Mouse (Mus musculus) heart, embryonic 16.5 days (tissue): ENCODE measurements around the gene Map2. TPM values are rescaled to one million over a fixed set of nuclear protein-coding genes. Genes with fewer than 3 reads are reported as not detected.

ENCODE experiments used
- ATAC-seq: fragments of 200-750 bp; cut with Nextera tagmentation; replicated peaks from 2 replicates; pipeline ENCODE4 v1.8.0; 2017; ENCODE audit warnings: moderate number of reproducible peaks; ENCODE audit not compliant: insufficient read depth, low FRiP score; ENCODE audit errors: extremely low read depth
- H3K27ac ChIP-seq: fragments of 300-500 bp; sonication (generic); 2 replicates; pipeline ENCODE4 v1.5.1; 2014; ENCODE audit warnings: mild to moderate bottlenecking, low read length, control low read depth, moderate library complexity
- H3K27me3 ChIP-seq: fragments of 300-500 bp; sonication (generic); 2 replicates; pipeline ENCODE4 v1.6.1; 2014; ENCODE audit warnings: low read length, mixed read lengths; ENCODE audit not compliant: control insufficient read depth, insufficient read depth
- H3K36me3 ChIP-seq: fragments of 300-500 bp; sonication (generic); 2 replicates; pipeline ENCODE4 v1.6.1; 2014; ENCODE audit not compliant: control insufficient read depth, insufficient read depth
- H3K4me1 ChIP-seq: fragments of 300-500 bp; sonication (generic); 2 replicates; pipeline ENCODE4 v1.6.1; 2014; ENCODE audit warnings: low read length, mixed read lengths; ENCODE audit not compliant: control insufficient read depth, insufficient read depth
- H3K4me2 ChIP-seq: fragments of 300-500 bp; sonication (generic); 2 replicates; pipeline ENCODE4 v1.6.1; 2014; ENCODE audit warnings: low read depth, mild to moderate bottlenecking, control low read depth, low read length
- H3K4me3 ChIP-seq: fragments of 300-500 bp; sonication (generic); 2 replicates; pipeline ENCODE4 v1.5.1; 2014; ENCODE audit warnings: mild to moderate bottlenecking, control low read depth, low read length
- H3K9ac ChIP-seq: fragments of 300-500 bp; sonication (generic); 2 replicates; pipeline ENCODE4 v1.6.1; 2014; ENCODE audit warnings: low read length, control low read depth
- H3K9me3 ChIP-seq: fragments of 300-500 bp; sonication (generic); replicated peaks from 2 replicates; pipeline ENCODE4 v1.6.1; 2016; ENCODE audit warnings: low read length; ENCODE audit not compliant: control insufficient read depth
- WGBS: fragments of 180-500 bp; shearing (Covaris S2); extraction: QIAGEN DNeasy Blood & Tissue Kit; methylation state at CpG from one replicate; pipeline ENCODE4 v1.1.7; 2014; 5-methylcytosine and 5-hydroxymethylcytosine counted together
- polyA plus RNA-seq: library from polyadenylated mRNA; unstranded; fragments of >200 nt; fragmentation: Nextera tagmentation; extraction: Ambion mirVana; gene quantifications from 2 replicates; pipeline ENCODE4 v1.2.1, GENCODE M21; 2015

The Map2 gene
- polyA plus RNA-seq, 1 experiment from 2014 or later, result 3.4 TPM

DNA sequence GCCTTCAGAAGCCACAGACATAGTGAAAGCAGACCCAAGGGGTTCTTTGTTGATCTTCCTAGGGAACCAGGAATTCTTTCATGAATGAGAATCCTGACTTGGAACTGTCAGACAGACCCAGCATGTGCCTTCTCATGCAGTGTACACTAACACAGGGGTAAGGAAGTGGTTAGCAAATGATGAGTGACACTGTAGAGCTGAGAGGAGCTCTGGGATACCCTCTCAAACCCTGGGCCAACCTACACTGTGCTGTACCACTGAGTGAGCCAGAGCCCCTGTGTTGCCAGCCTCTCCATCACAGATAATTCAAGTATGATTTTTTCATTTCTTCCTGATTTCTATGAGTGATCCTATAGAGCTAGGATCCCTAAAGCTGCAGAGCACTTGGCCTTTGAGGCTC, 255.9 kb downstream of the Map2 start:
- ATAC-seq, result no peak
- Histone ChIP-seq H3K36me3 (no peaks in the 10 kb centered on the region), H3K4me3 (no peak overlapping the region), H3K4me2 (no peak overlapping the region), H3K9ac (no peak overlapping the region), H3K27me3 (no peaks in the 10 kb centered on the region), H3K4me1 (no peaks in the 10 kb centered on the region), H3K27ac (no peak overlapping the region), H3K9me3 (no peaks in the 10 kb centered on the region)

DNA sequence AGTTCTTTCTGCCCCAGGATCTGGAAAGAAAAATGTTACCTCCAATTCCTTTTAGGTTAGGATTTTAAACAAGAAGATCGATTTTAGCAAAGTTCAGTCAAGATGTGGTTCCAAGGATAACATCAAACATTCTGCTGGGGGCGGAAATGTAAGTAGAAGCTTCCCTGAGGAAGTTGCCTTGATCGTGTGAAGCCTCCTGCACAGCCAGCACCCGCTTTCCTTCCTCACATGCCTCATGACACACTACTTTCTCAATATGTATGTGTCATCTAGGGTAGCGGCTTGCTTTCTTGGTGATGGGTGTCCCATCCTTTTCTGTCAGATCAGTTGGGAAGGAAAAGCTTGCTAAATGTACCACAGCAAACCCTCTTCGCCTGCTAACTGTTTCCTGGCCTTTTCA, 256.4 kb downstream of the Map2 start:
- Histone ChIP-seq H3K9ac (no peak overlapping the region), H3K4me3 (no peak overlapping the region), H3K4me2 (no peak overlapping the region), H3K9me3 (no peaks in the 10 kb centered on the region), H3K4me1 (no peaks in the 10 kb centered on the region), H3K27me3 (no peaks in the 10 kb centered on the region), H3K27ac (no peak overlapping the region), H3K36me3 (no peaks in the 10 kb centered on the region)
- no peak for ATAC-seq
- 81% methylated on average over 6 of the region's 6 CpGs for WGBS

DNA sequence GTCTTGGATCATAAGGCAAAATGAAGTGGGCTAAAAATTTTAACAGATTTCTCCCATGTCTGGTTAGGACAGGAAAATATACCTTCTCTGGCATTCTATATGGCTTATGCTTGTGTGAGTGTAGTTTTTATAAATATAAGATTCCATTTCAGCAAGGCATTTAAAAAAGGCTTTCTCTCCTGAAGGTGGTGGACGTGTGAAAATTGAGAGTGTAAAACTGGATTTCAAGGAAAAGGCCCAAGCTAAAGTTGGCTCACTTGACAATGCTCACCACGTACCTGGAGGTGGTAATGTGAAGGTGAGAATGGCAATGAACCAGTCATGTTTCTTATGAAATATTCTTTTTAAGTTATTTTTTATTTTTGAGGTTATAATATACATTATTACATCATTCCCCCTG, 263.0 kb downstream of the Map2 start:
- Histone ChIP-seq H3K27me3 (no peaks in the 10 kb centered on the region), H3K27ac (no peak overlapping the region), H3K36me3 (no peaks in the 10 kb centered on the region), H3K4me2 (no peak overlapping the region), H3K4me3 (no peak overlapping the region), H3K9me3 (no peaks in the 10 kb centered on the region), H3K9ac (no peak overlapping the region), H3K4me1 (no peaks in the 10 kb centered on the region)
- ATAC-seq, result no peak
- 64% methylated on average over 2 of the region's 2 CpGs for WGBS

DNA sequence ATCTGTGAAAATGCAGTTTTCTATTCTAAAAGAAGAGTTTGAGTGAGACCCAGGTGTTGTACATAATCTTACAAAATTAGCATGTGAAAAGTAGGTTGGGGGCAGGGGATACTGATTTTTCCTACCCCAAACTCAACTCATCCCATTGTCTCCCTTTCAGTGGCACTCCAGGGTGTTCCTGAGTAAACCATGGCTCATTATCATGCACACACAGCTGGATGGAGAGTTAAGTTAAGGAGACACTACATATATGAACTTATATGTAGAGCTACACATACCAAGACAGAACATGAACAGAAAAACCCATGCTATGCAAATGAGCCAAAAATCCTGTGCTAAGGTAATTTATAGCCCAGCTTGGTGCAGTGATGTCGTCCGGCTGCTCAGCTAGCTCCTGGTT, 267.8 kb downstream of the Map2 start:
- H3K9ac ChIP-seq, result no peak overlapping the region
- H3K9me3 ChIP-seq, result no peaks in the 10 kb centered on the region
- ATAC-seq, result no peak
- no peak overlapping the region for H3K27ac ChIP-seq
- H3K4me1 ChIP-seq, result no peaks in the 10 kb centered on the region
- H3K4me3 ChIP-seq, result no peak overlapping the region
- H3K36me3 ChIP-seq, result no peaks in the 10 kb centered on the region
- H3K27me3 ChIP-seq, result no peaks in the 10 kb centered on the region
- no peak overlapping the region for H3K4me2 ChIP-seq
- WGBS, result 91% methylated on average over 2 of the region's 2 CpGs

DNA sequence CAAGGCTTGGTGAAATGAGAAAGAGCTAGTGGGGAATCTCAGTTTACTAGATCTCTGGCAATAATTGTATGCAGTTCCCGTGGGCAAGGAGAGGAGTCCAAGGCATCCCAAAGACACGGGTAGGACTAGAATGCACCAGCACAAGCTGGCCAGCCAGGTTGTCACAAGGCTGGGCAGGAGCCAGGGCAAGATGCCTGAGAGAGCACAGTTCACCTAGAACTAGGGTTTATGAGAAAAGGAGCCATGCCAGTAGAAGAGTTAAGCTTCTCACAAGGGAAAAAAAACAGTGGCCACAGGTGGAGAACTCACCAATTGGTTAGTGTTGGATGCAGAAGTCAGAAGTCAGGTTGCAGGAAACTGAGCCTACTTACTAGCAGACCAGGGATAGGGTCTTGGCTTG, 274.4 kb downstream of the Map2 start:
- Histone ChIP-seq H3K27ac (no peak overlapping the region), H3K4me1 (no peaks in the 10 kb centered on the region), H3K4me2 (no peak overlapping the region), H3K9me3 (no peaks in the 10 kb centered on the region), H3K27me3 (no peaks in the 10 kb centered on the region), H3K9ac (no peak overlapping the region), H3K4me3 (no peak overlapping the region), H3K36me3 (no peaks in the 10 kb centered on the region)
- 65% methylated on average over 2 of the region's 2 CpGs for WGBS
- no peak for ATAC-seq

DNA sequence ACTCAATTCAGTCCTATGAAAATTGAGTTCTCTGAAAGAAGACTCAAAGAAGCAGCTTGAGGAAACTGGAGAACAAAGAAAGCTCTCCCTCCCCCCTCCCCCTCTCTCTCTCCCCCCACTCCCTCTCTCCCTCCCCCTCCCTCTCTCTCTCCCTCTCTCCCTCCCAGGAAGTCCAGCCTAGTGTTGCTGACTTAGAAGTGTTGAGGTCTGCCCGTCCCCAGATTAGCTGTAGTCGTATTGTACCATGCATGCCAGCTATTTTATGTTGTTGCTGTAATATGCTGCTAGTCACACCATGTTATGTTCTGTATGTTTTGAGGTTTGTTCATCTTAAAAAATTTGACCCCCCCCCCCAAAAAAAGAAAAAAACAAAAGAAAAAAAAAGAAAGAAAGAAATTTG, 281.5 kb downstream of the Map2 start:
- H3K27ac ChIP-seq, result no peak overlapping the region
- H3K4me1 ChIP-seq, result 0 out of 2 replicates have a peak, but pooled peaks cover 4% of the 10 kb centered on the region
- ATAC-seq, result no peak
- 9% methylated on average over 2 of the region's 2 CpGs for WGBS
- no peaks in the 10 kb centered on the region for H3K27me3 ChIP-seq
- no peaks in the 10 kb centered on the region; the same call in 1 of the 2 replicates for H3K9me3 ChIP-seq
- no peak overlapping the region for H3K4me3 ChIP-seq
- no peak overlapping the region for H3K4me2 ChIP-seq
- H3K36me3 ChIP-seq, result no peaks in the 10 kb centered on the region
- H3K9ac ChIP-seq, result no peak overlapping the region

DNA sequence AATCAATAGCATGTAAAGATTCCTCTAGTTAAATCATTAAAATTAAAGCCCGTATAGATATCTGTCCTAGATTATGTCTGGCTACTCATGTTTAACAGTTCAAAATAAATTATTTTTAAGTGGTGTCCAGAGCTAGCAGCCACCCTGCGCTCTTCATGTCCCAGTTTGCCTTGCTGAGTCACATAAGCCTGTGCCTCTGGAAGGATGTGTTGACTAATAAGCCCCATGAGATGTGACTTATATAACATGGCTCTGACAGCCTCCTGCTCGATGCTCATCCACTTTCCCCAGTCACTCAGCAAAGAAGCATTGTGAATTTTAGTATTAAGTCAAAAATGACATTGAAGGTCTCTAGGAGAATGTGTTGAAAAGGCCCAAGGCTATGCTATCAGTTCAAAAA, 282.7 kb downstream of the Map2 start:
- Histone ChIP-seq H3K4me2 (no peak overlapping the region), H3K27ac (no peak overlapping the region), H3K4me1 (0 out of 2 replicates have a peak, but pooled peaks cover 4% of the 10 kb centered on the region), H3K4me3 (no peak overlapping the region), H3K9me3 (no peaks in the 10 kb centered on the region; the same call in 1 of the 2 replicates), H3K36me3 (no peaks in the 10 kb centered on the region), H3K9ac (no peak overlapping the region), H3K27me3 (no peaks in the 10 kb centered on the region)
- ATAC-seq, result no peak
- WGBS, result 70% methylated on average over 3 of the region's 3 CpGs

DNA sequence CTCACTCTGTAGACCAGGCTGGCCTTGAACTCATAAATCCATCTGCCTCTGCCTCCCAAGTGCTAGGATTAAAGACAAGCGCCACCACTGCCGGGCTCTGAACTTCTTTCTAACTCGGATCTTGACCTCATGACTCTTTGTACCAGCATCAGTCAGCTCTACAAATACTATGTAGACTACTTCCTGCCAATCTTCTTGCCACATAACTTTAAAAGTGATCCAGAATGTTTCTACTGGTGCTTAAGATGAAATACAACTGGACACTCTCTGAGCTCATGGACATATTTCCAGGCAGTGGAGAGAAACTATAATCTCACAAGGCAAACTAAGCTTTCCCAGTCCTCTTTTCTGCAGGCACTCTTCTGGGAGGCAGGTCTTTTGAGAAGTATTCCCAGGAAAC, 284.3 kb downstream of the Map2 start:
- no peaks in the 10 kb centered on the region for H3K27me3 ChIP-seq
- H3K36me3 ChIP-seq, result no peaks in the 10 kb centered on the region
- H3K9me3 ChIP-seq, result no peaks in the 10 kb centered on the region; the same call in 1 of the 2 replicates
- H3K4me1 ChIP-seq, result 0 out of 2 replicates have a peak, but pooled peaks cover 4% of the 10 kb centered on the region
- H3K27ac ChIP-seq, result no peak overlapping the region
- no peak for ATAC-seq
- H3K4me3 ChIP-seq, result no peak overlapping the region
- no peak overlapping the region for H3K4me2 ChIP-seq
- WGBS, result 67% methylated on average over 3 of the region's 3 CpGs
- no peak overlapping the region for H3K9ac ChIP-seq

DNA sequence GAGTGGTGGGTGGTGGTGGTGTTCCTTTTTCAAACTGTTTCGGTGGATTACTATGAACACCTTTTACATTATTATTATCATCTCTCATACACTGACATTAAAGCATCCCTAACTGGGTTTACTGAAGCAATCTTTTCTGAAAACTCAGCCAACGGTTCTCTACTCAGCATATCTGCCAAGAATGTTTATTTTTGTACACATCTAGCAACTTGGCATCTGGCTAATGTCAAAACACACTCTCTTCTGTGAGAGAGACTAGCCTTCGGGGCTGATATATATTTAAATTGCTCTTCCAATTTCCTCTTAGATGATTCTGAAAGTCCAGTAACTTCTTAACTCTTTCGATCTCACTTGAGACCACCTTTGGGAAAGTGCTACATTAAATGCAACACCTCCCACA, 285.8 kb downstream of the Map2 start:
- Histone ChIP-seq H3K9me3 (no peaks in the 10 kb centered on the region), H3K36me3 (no peaks in the 10 kb centered on the region), H3K4me3 (no peak overlapping the region), H3K4me1 (0 out of 2 replicates have a peak, but pooled peaks cover 4% of the 10 kb centered on the region), H3K4me2 (no peak overlapping the region), H3K27me3 (no peaks in the 10 kb centered on the region), H3K9ac (no peak overlapping the region), H3K27ac (no peak overlapping the region)
- whole genome bisulfite sequencing, result 44% methylated on average over 4 of the region's 4 CpGs
- ATAC-seq, result no peak
